Mouse (Mus musculus) ES-Bruce4 (cell line): ENCODE results near the gene Senp1. TPM values are rescaled to one million over a fixed set of nuclear protein-coding genes. Genes with fewer than 3 reads are reported as not detected.
A peak's percentile ranks its signal among the peaks of the same experiment; 100 is the strongest.

Experiments used
- H3K27ac ChIP-seq: 2 replicates; pipeline ENCODE4 v1.5.1; 2012; ENCODE audit warnings: low read length, inconsistent platforms; ENCODE audit not compliant: insufficient read depth
- H3K27me3 ChIP-seq: 2 replicates; pipeline ENCODE4 v1.6.1; 2012; ENCODE audit warnings: mild to moderate bottlenecking, low read length, inconsistent platforms; ENCODE audit not compliant: control insufficient read depth, poor library complexity, insufficient read depth, severe bottlenecking
- H3K36me3 ChIP-seq: 2 replicates; pipeline ENCODE4 v1.6.1; 2012; ENCODE audit warnings: inconsistent platforms, mild to moderate bottlenecking, low read length, moderate library complexity; ENCODE audit not compliant: control insufficient read depth, poor library complexity, insufficient read depth, severe bottlenecking
- H3K4me1 ChIP-seq: one replicate; pipeline ENCODE4 v1.8.1; 2011; ENCODE audit warnings: low read length; ENCODE audit not compliant: control insufficient read depth, insufficient read depth
- H3K4me3 ChIP-seq: 2 replicates; pipeline ENCODE4 v1.5.1; 2011; ENCODE audit warnings: low read depth, mild to moderate bottlenecking, low read length
- H3K9ac ChIP-seq: 2 replicates; pipeline ENCODE4 v1.6.1; 2012; ENCODE audit warnings: low read depth, mild to moderate bottlenecking, inconsistent platforms; ENCODE audit not compliant: poor library complexity, severe bottlenecking
- H3K9me3 ChIP-seq: replicated peaks from 2 replicates; pipeline ENCODE4 v1.6.1; 2012; ENCODE audit warnings: mild to moderate bottlenecking, low read length, inconsistent platforms; ENCODE audit not compliant: control insufficient read depth, poor library complexity, insufficient read depth, severe bottlenecking
- CTCF ChIP-seq: IDR thresholded peaks from one replicate; pipeline ENCODE4 v1.8.1; 2011; ENCODE audit warnings: low read depth, low read length
- EP300 ChIP-seq: IDR thresholded peaks from 2 replicates; pipeline ENCODE4 v1.6.1; 2011; ENCODE audit warnings: low read depth, low read length; ENCODE audit not compliant: insufficient read depth
- POLR2A ChIP-seq: IDR thresholded peaks from one replicate; pipeline ENCODE4 v1.8.1; 2011; ENCODE audit warnings: low read length; ENCODE audit not compliant: insufficient read depth
- polyA plus RNA-seq: library from polyadenylated mRNA; stranded (reverse); fragments of >200 nt; gene quantifications from 2 replicates; pipeline ENCODE4 v1.2.4, GENCODE M21; 2011; ENCODE audit warnings: low read depth; ENCODE audit not compliant: missing spikeins, insufficient read depth, insufficient read length

Senp1 gene
- polyA plus RNA-seq, 1 experiment: 70.6 TPM

DNA sequence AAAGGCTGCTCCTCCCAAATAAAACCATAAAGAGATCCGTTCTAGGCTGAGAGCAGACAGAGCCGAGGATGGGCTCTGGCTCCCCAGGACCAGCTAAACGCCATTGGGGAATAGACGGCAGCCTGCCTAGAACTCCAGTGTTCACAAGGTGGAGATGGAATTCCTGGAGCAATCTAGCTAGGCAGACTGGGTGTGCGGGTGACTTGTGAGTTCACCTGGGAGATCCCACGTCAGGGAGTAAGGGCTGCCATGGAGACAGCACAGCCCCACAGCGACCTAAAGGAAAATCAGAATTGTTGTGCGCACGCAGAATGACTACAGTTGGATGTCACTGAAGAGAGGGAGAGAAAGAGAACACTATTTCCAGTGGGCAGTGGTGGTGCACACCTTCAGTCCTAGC, 25.0 kb downstream of the Senp1 start:
- no peaks in the 10 kb centered on the region for H3K9me3 ChIP-seq
- no peak overlapping the region for H3K9ac ChIP-seq
- H3K4me3 ChIP-seq: no peak overlapping the region
- TF ChIP-seq EP300 (no peak), CTCF (no peak), POLR2A (no peak)
- H3K27me3 ChIP-seq: no peaks in the 10 kb centered on the region
- H3K36me3 ChIP-seq: peaks cover 57% of the 10 kb centered on the region
- H3K4me1 ChIP-seq: no peaks in the 10 kb centered on the region
- H3K27ac ChIP-seq: no peak overlapping the region

DNA sequence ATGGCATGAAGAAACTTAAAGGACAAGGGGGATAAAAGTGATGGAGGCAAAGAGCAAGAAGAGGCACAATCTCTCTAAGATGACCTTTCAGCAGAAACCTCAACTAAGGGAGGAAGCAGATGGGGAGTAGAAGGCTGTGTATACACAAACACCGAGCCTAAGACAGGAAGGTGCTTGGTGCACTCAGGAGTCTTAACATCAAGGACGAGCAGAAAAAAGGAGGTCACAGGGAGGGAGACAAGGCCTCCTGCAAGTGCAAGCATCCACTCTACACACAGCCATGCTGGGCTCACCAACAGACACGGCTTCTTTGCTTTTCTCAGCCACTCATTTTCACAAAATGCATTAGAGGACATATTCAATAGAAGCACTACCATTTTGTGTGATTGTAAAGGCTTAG, 26.1 kb downstream of the Senp1 start:
- peaks cover 63% of the 10 kb centered on the region for H3K36me3 ChIP-seq
- H3K27ac ChIP-seq: no peak overlapping the region
- no peaks in the 10 kb centered on the region for H3K9me3 ChIP-seq
- H3K27me3 ChIP-seq: no peaks in the 10 kb centered on the region
- no peaks in the 10 kb centered on the region for H3K4me1 ChIP-seq
- TF ChIP-seq CTCF: no peak
- TF ChIP-seq EP300: no peak
- no peak for TF ChIP-seq POLR2A
- no peak overlapping the region for H3K9ac ChIP-seq
- H3K4me3 ChIP-seq: no peak overlapping the region

DNA sequence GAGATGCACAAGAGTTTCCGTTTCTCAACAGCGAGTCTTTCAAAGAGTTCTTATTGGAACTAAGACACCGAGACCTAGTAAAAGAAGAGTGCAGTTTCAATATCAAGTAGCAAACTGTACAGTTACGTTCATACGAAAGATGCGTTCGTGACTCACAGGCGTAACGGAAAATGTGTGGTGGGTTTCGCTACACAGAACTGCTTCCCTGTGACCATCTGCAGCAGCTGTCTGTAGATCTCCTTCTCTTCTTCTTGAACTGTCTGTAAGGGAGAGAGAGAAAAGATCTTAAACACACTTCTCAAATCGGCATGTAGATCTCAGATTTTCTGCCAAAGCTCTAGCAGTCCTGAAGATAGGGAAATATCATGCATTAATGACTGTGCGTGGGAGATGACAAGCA, 26.9 kb downstream of the Senp1 start:
- no peaks in the 10 kb centered on the region for H3K4me1 ChIP-seq
- no peaks in the 10 kb centered on the region for H3K9me3 ChIP-seq
- H3K9ac ChIP-seq: no peak overlapping the region
- no peak overlapping the region for H3K4me3 ChIP-seq
- H3K27me3 ChIP-seq: no peaks in the 10 kb centered on the region
- TF ChIP-seq CTCF (no peak), POLR2A (no peak), EP300 (no peak)
- H3K36me3 ChIP-seq: peaks cover 65% of the 10 kb centered on the region
- H3K27ac ChIP-seq: no peak overlapping the region

DNA sequence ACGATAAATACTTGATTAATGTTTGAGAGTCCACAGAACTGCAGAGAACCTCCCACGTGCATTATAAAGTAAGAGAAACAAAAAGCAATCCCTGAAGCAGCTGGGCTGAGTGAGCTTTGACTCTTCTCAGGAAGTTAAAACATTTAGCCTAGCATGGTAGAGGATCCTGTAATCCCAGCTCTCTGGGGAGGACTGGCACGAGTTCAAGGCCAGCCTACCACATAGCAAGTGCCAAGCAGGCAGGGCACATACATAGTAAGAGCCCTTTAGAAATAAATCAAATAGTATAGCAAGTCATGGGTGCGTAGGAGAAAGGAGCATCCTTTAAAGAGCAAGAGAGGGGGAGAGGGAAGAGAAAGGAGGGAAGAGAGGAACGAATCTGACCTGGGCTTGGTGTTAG, 27.7 kb downstream of the Senp1 start:
- H3K36me3 ChIP-seq: peaks cover 67% of the 10 kb centered on the region

DNA sequence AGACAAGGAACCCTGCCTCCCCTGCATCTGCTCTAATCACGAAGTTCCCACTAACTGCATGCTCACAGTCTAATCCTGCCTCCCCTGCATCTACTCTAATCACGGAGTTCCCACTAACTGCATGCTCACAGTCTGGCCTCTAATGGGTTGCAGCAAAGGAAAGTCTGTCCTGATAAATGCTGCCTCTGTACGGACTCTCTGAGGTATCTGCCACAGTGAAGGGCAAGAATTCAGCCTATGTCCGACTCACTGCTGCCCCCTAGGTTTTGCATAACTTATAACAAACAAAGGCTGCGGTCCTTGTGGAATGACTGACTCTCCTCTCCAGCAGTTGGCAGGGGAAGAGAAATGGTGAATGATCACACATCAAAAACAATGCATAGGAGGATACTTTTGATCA, 38.3 kb downstream of the Senp1 start:
- H3K9me3 ChIP-seq: no peaks in the 10 kb centered on the region
- no peaks in the 10 kb centered on the region for H3K4me1 ChIP-seq
- H3K36me3 ChIP-seq: peaks cover 34% of the 10 kb centered on the region
- no peak overlapping the region for H3K9ac ChIP-seq
- H3K27me3 ChIP-seq: no peaks in the 10 kb centered on the region
- H3K4me3 ChIP-seq: no peak overlapping the region
- peak; percentile 55 for TF ChIP-seq CTCF
- TF ChIP-seq POLR2A: no peak
- H3K27ac ChIP-seq: no peak overlapping the region

More for the DNA sequence above, 27.7 kb downstream of the Senp1 start:
- TF ChIP-seq EP300: no peak
- TF ChIP-seq POLR2A: no peak
- TF ChIP-seq CTCF: no peak
- Histone ChIP-seq H3K4me3 (no peak overlapping the region), H3K9me3 (no peaks in the 10 kb centered on the region), H3K9ac (no peak overlapping the region), H3K27ac (no peak overlapping the region), H3K27me3 (no peaks in the 10 kb centered on the region), H3K4me1 (no peaks in the 10 kb centered on the region)

DNA sequence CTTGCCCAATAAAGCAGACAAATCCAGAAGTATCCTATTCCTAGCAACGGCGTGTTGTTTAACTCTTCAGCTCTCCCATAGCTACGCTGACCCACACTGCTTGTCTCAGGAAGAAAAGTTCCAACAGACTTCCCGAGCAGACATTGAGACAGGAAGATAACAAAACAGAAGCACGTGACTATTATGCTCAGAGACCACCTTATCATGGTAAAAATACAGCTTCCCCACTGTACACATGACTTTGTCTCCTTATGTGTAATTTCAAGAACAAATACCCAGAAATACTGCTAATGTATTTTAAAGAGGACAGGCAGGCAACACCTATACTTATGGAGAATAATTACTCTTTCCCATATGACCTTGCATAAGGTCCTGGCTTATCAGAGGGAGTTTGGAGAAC, 41.9 kb downstream of the Senp1 start:
- no peaks in the 10 kb centered on the region for H3K27me3 ChIP-seq
- H3K9me3 ChIP-seq: no peaks in the 10 kb centered on the region
- no peak overlapping the region for H3K9ac ChIP-seq
- H3K4me1 ChIP-seq: no peaks in the 10 kb centered on the region
- no peak overlapping the region for H3K4me3 ChIP-seq
- no peak for TF ChIP-seq POLR2A
- no peak for TF ChIP-seq EP300
- TF ChIP-seq CTCF: no peak
- H3K36me3 ChIP-seq: peaks cover 27% of the 10 kb centered on the region
- no peak overlapping the region for H3K27ac ChIP-seq
